Mouse (Mus musculus) MEL-GATA-1-ER (cell line): ENCODE measurements around the gene Entpd1.

Source experiments
- DNase-seq: peaks from one replicate; pipeline ENCODE4 v3.0.0-alpha.2; 2012; ENCODE audit warnings: low read depth; ENCODE audit errors: extremely low read depth

Entpd1 gene

DNA sequence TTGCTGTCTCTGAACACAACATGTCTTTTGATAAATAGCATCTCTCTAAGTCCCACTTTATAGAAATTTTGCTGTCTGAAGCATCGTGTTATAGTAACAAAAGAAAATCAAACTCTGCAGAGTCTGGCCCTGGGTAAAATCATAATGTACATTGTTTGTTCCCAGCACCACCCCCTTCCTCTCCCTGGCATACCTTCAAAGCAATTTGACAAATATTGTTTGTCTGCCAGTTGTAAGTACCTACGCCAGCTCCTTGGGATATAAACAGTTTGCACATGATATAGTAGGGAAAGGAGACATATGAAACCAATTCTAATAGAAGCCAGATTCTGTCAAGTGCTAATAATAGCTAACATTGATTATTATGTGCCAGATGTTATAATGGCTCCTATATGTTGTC lies 50.6 kb downstream of the Entpd1 start:
- no peak for DNase-seq

GRCm38 (mm10) chr19:40665778-40666177 lies 53.6 kb downstream of the Entpd1 start:
- DNase-seq: no peak

GRCm38 (mm10) chr19:40667111-40667510 lies 54.9 kb downstream of the Entpd1 start:
- DNase-seq: no peak

- DNase-seq: no peak
Observed at GRCm38 (mm10) chr19:40675329-40675728, 63.2 kb downstream of the Entpd1 start.

DNA sequence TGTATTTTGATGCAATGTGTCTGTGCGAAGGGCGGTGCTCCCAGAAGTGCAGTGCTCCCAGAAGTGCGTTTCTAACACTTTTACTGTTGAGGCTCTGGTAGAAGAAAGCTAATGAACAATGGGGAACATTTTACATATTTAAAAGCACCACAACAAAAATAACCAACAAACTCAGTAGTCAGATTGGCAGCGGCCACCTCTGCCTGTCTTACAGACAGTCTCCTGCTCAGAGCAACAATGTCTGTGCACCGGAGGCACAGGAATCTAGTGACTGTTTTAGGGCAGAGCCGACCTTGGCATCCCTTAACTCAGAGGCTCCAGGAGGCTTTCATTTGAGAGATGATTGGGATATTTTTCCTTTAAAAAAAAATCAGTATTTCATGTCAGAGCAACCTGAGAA lies 65.9 kb downstream of the Entpd1 start:
- DNase-seq: no peak

- peak; percentile 44 for DNase-seq
Observed at GRCm38 (mm10) chr19:40678532-40679307, 66.6 kb downstream of the Entpd1 start.

DNA sequence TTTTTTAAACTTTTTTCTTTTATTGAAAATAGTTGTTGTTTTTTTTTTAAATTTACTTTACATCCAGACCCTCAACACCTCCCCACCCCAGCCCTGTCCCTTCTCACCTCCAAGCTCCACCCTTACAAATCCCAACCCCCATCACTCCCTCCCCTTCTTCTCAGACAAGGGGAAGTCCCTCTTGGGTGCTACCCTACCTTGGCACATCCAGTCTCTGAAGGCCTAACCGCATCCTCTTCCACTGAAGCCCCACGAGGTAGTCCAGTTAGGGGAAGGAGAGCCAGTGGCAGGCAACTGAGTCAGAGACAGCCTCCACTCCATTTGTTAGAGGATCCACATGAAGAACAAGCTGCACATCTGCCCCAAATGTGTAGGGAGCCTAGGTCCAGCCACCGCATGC lies 67.5 kb downstream of the Entpd1 start:
- DNase-seq: no peak

- DNase-seq: no peak
Observed at GRCm38 (mm10) chr19:40684124-40684523, 72.0 kb downstream of the Entpd1 start.

- DNase-seq: no peak
Observed at GRCm38 (mm10) chr19:40684566-40684965, 72.4 kb downstream of the Entpd1 start.

DNA sequence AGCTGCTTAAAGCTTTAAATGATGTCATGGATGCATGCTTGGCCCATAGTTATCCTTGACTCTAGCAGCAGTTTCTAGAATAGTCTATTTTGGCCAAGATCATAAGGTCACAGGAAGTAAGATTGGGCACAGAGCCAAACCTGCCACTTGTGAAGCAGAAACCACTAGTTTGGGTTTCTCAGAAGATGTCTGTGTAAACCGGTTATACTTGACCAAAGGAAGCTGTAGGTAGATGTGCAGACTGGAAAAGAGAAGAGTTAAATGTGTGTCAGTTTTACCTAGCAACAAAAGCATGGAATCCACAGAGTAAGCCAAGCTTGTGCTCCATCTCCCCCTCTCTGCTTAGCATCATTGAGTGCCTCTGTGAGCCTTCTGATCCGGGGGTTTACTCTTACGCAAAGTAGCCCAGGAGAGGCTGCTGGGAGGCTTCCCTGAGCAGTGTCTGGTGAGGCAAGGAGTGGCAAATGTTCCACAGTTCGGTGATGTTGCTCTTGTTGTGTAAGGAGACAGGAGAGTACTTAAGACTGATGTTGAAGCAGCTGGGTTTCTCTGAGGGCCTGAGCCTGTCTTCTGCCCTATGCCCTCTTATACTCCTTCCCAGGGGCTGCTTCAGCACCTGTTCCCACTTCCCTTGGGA lies 75.2 kb downstream of the Entpd1 start:
- DNase-seq: no peak

DNA sequence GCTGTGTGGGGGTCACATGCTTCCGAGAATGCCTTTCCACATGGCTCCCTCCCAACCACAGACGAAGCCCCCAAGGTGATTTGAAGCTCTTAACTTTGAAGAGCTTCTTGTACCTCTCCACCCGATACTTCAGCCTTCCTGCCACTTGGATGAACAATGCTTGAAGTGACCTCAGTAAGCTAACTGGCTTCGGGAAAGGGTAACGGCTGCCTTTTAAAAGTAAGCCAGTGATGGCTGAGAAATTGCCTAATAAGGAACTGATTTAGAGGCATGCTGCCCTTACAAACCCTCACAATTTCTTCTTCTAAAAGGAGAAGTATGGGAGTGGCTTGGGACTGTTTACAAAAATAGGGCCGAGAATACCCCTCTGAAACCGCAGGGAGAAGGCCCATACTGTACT lies 81.0 kb downstream of the Entpd1 start:
- no peak for DNase-seq

GRCm38 (mm10) chr19:40696116-40696515 lies 84.0 kb downstream of the Entpd1 start:
- DNase-seq: no peak

DNA sequence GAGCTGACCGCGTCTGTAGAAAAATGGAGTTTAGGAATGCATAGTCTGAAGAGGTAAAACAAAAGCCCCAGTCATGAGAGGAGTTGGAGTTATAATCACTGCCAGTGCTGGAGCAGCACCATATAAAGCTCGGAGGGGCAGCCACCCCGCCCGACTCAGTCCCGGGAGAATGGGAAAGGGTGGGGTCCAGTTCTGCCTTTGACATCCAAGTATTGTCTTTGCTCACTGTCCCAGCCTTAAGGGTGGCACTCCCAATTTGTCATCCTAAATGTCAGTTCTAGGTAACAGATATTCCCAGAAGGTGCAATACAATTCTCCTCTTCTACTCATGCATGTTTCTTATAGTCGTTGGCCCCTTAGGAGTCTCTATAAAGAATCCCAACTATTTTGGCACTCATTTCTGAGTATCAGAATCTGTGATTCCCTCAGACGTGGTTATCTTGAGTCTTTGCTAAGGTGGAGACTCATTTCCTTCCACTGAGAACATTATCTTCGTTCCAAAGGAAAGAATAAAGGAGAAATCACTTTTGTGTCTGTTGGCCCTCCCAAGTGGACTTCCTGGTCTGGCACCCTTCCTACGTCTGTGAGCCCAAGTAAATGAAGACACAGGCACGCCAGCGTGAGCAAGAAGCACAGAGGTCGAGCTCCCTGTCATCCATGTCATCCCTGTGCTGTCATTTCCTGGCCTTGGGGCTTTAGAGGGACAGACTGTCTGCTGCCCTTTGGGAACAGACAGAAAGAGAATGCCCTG lies 86.1 kb downstream of the Entpd1 start:
- DNase-seq: no peak

GRCm38 (mm10) chr19:40699816-40700215 lies 87.7 kb downstream of the Entpd1 start:
- no peak for DNase-seq

DNA sequence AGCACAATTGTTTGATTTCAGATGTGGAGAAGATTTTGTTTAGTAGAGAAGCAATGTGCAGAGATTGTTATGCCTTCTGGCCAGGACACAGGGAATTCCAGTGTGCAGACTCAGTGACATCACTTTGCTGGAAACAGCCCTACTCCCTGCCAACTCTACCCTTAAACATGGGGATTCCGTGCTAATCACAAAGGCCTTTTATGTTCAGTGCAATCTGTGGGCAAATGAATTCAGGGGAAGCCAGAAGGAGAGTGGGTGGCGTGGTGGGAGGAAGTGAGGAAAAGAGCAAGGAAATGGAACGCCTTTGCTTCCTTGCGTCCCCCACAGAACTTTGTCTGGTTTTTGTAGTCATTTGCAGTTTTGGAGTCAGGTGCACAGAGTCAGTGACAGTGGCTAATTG lies 90.2 kb downstream of the Entpd1 start:
- DNase-seq: no peak

- DNase-seq: no peak
Observed at GRCm38 (mm10) chr19:40712889-40713628, 100.9 kb downstream of the Entpd1 start.

GRCm38 (mm10) chr19:40714700-40715099 lies 102.5 kb downstream of the Entpd1 start:
- DNase-seq: no peak

- DNase-seq: no peak
Observed at GRCm38 (mm10) chr19:40716981-40717380, 104.8 kb downstream of the Entpd1 start.

GRCm38 (mm10) chr19:40719439-40720105 lies 107.4 kb downstream of the Entpd1 start:
- DNase-seq: no peak

DNA sequence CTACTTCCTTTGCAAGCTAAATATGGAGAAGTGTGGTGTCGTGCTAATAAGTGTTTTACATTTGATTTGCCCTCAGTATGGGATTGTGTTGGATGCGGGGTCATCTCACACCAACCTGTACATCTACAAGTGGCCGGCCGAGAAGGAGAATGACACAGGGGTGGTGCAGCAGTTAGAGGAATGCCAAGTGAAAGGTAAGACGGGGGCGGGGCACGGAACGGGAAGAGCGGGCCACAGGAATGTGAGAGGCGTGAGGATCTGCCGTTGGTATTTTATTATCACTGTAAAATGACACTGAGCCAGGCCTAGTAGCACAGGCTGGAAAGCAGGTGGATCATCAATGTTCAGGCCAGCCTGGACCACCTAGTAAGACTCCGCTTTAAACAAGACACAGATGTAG lies 108.2 kb downstream of the Entpd1 start:
- no peak for DNase-seq
